9 mouse cellular contexts compared by ENCODE assay signal in the genomic region with DNA sequence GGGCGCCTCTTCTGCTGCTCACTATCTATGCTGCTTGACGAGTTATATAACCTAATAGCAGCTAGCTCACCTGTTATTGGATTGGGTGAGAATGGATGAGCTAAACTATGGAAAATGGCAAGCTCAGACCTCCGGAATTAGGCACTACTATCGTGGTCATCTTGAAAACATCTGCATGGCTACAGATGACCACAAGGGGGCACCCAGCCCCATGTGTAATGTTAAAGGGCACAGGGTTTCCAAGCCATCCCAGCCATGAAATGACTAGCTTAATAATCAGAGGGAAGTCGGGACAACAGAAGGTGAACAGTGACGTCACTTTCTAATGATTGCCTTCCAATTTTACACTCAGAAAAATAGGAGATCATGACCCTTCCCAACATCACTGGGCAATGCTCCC. TPM values are rescaled to one million over a fixed set of nuclear protein-coding genes. Genes with fewer than 3 reads are reported as not detected.
DNase-seq lines count a peak whose midpoint lies in the region; ATAC-seq and TF ChIP-seq lines count a peak whose summit lies in the region.
"Had no signal": no experiment of that assay in that cellular context is flagged by ENCODE, and none has a peak within 500 bp of the region (broad histone marks: within the 10 kb centered on the region; RNA-seq: fewer than 3 reads in every experiment).

No protein-coding gene starts in this region.

- peak; percentile 88 for TF ChIP-seq CTCF in left cerebral cortex, adult 2 months (IDR thresholded peaks at IDR 0.05)

- intact Hi-C loops in left cerebral cortex, adult 2 months (cut with DNase I) = loop anchor here (2.0 to 10.0 kb wide), 3 partner anchors 125 to 322 kb away; no protein-coding TSS in a partner anchor
- intact Hi-C loops in left cerebral cortex, postnatal 4 days (cut with DNase I) = no loop called here

- peak; percentile 42 for DNase-seq in left cerebral cortex, adult 2 months (ENCODE audit: extremely low spot score in 1 of 2, low spot score in 2 of 2)
- DNase-seq in left cerebral cortex, adult 11 months (ENCODE audit: low spot score) = no peak
- peak; percentile 34 for DNase-seq in R1 (ENCODE audit: low read depth, low spot score)
- peak; percentile 73 to 78 for DNase-seq in cerebellum, postnatal 14 days
- peak; percentile 32 for DNase-seq in heart, adult 8-10 months (ENCODE audit: low spot score)
- DNase-seq in left cerebral cortex, postnatal 4 days = peak; percentile 72
- peak; percentile 45 for DNase-seq in ovary, postnatal 36 days (ENCODE audit: low spot score)

- ATAC-seq in frontal cortex, adult (ENCODE audit: low TSS enrichment) = no peak

- no peak overlapping the region for H3K4me3 ChIP-seq in left cerebral cortex, adult 2 months
- H3K4me3 ChIP-seq: lung, embryonic 15.5 days had no signal

- H3K27ac ChIP-seq in left cerebral cortex, adult 2 months = no peak overlapping the region
- H3K27ac ChIP-seq: lung, embryonic 15.5 days had no signal

RNA-seq across cellular contexts. Expression of a gene that starts 57.7 kb away (rescaled TPM):
- 100 to 1,000 TPM; 222 to 227 TPM for total RNA-seq in left cerebral cortex, adult 2 months (2021)
- 10 to 100 TPM; 23.7 to 34.1 (median 28.2) TPM for total RNA-seq in heart, adult 8-10 months (2022)
- 100 to 1,000 TPM; 189 to 209 TPM for total RNA-seq in left cerebral cortex, postnatal 4 days (2021)

Comparison
In these comparisons a context has a peak if more than half of its experiments do, and no peak if none do; other contexts are left out.
1. RNA of a gene that starts 57.7 kb away (total RNA-seq): 222 to 227 TPM in left cerebral cortex, adult 2 months and 189 to 209 TPM in left cerebral cortex, postnatal 4 days; 23.7 to 34.1 TPM in heart, adult 8-10 months; every median in the first group is over 4 times any median in the second.